Mouse (Mus musculus) kidney, postnatal 10 days (tissue): Measurements from ENCODE around the gene Nat14.
A peak's percentile ranks its signal among the peaks of the same experiment; 100 is the strongest.

Source experiments
- DNase-seq: peaks from one replicate; pipeline ENCODE4 v3.0.0; 2021; ENCODE audit warnings: mixed read lengths

Gene Nat14

GRCm38 (mm10) chr7:4950561-4951342, 28.9 kb downstream of the Nat14 start:
- DNase-seq: no peak

GRCm38 (mm10) chr7:4953815-4954445, 32.1 kb downstream of the Nat14 start:
- DNase-seq: no peak

GRCm38 (mm10) chr7:4957361-4957760, 35.5 kb downstream of the Nat14 start:
- no peak for DNase-seq

GRCm38 (mm10) chr7:4963527-4963926, 41.7 kb downstream of the Nat14 start:
- no peak for DNase-seq

GRCm38 (mm10) chr7:4964272-4964671, 42.4 kb downstream of the Nat14 start, which contains the start of gene Sbk2:
Gene Sbk2, minus strand, starts transcription at chr7:4964406.
- DNase-seq: peak; percentile 90

GRCm38 (mm10) chr7:4964988-4965387, 43.2 kb downstream of the Nat14 start:
- no peak for DNase-seq

GRCm38 (mm10) chr7:4971068-4971467, 49.2 kb downstream of the Nat14 start, which contains the start of gene Sbk3:
Gene Sbk3, minus strand, starts transcription at chr7:4971168.
- no peak for DNase-seq

GRCm38 (mm10) chr7:4971710-4972109, 49.9 kb downstream of the Nat14 start:
- no peak for DNase-seq

- DNase-seq: peak; percentile 40
Observed at GRCm38 (mm10) chr7:4972321-4973047, 50.7 kb downstream of the Nat14 start.
